Mouse (Mus musculus) midbrain, embryonic 11.5 days (tissue): Measurements from ENCODE around the gene Tmbim4. TPM values are rescaled to one million over a fixed set of nuclear protein-coding genes. Genes with fewer than 3 reads are reported as not detected.
A peak's percentile ranks its signal among the peaks of the same experiment; 100 is the strongest.

Experiments used
- ATAC-seq: fragments of 200-750 bp; cut with Nextera tagmentation; 2 replicates; pipeline ENCODE4 v1.8.0; 2017; ENCODE audit warnings: moderate TSS enrichment, moderate library complexity; ENCODE audit not compliant: low FRiP score
- DNase-seq: peaks from one replicate; pipeline ENCODE4 v3.0.0; 2015; ENCODE audit warnings: low spot score; ENCODE audit errors: missing footprints
- H3K27ac ChIP-seq: fragments of 300-500 bp; sonication (generic); 2 replicates; pipeline ENCODE4 v1.5.1; 2014; ENCODE audit warnings: low read depth, low read length
- H3K27me3 ChIP-seq: fragments of 300-500 bp; sonication (generic); 2 replicates; pipeline ENCODE4 v1.6.1; 2014; ENCODE audit warnings: mild to moderate bottlenecking, low read length, moderate library complexity, mixed read lengths; ENCODE audit not compliant: control insufficient read depth, insufficient read depth
- H3K36me3 ChIP-seq: fragments of 300-500 bp; sonication (generic); 2 replicates; pipeline ENCODE4 v1.6.1; 2014; ENCODE audit warnings: mild to moderate bottlenecking, low read length, moderate library complexity, mixed read lengths; ENCODE audit not compliant: control insufficient read depth, insufficient read depth
- H3K4me1 ChIP-seq: fragments of 300-500 bp; sonication (generic); 2 replicates; pipeline ENCODE4 v1.6.1; 2014; ENCODE audit warnings: low read length; ENCODE audit not compliant: control insufficient read depth, insufficient read depth
- H3K4me2 ChIP-seq: fragments of 300-500 bp; sonication (generic); 2 replicates; pipeline ENCODE4 v1.6.1; 2014; ENCODE audit warnings: mild to moderate bottlenecking, moderate library complexity
- H3K4me3 ChIP-seq: fragments of 300-500 bp; sonication (generic); 2 replicates; pipeline ENCODE4 v1.5.1; 2014; ENCODE audit warnings: low read depth, low read length
- H3K9ac ChIP-seq: fragments of 300-500 bp; sonication (generic); 2 replicates; pipeline ENCODE4 v1.6.1; 2014; ENCODE audit warnings: low read length
- H3K9me3 ChIP-seq: fragments of 300-500 bp; sonication (generic); 2 replicates; pipeline ENCODE4 v1.6.1; 2016; ENCODE audit warnings: low read length; ENCODE audit not compliant: control insufficient read depth
- WGBS: fragments of 180-500 bp; shearing (Covaris S2); extraction: QIAGEN DNeasy Blood & Tissue Kit; methylation state at CpG from one replicate; pipeline ENCODE4 v1.1.7; 2014; 5-methylcytosine and 5-hydroxymethylcytosine counted together
- polyA plus RNA-seq: library from polyadenylated mRNA; unstranded; fragments of >200 nt; fragmentation: Nextera tagmentation; extraction: Ambion mirVana; gene quantifications from 2 replicates; pipeline ENCODE4 v1.2.1, GENCODE M21; 2014

Tmbim4 gene
- polyA plus RNA-seq, 1 experiment from 2014 or later, result 88.4 TPM

- peak overlapping the region; percentile 51 for H3K4me2 ChIP-seq
- DNase-seq, result no peak
- H3K9ac ChIP-seq, result peak overlapping the region; percentile 51
- no peak overlapping the region; the same call in 1 of the 2 replicates for H3K27ac ChIP-seq
- peak; percentile 63; the same call in 1 of the 2 replicates for ATAC-seq
- WGBS, result 17% methylated on average over 10 of the region's 11 CpGs
- H3K27me3 ChIP-seq, result no peaks in the 10 kb centered on the region
- no peaks in the 10 kb centered on the region for H3K36me3 ChIP-seq
- peak overlapping the region; percentile 15 for H3K4me3 ChIP-seq
- no peaks in the 10 kb centered on the region for H3K9me3 ChIP-seq
- H3K4me1 ChIP-seq, result peaks cover 2% of the 10 kb centered on the region; the same call in 1 of the 2 replicates
Measured at GRCm38 (mm10) chr10:120271879-120272269, 70.5 kb downstream of the Tmbim4 start.

GRCm38 (mm10) chr10:120272270-120272883 is 71.0 kb downstream of the Tmbim4 start:
- peak overlapping the region; percentile 51 for H3K4me2 ChIP-seq
- H3K9me3 ChIP-seq, result no peaks in the 10 kb centered on the region
- WGBS, result 14% methylated on average over 19 of the region's 19 CpGs
- peak overlapping the region; percentile 51 for H3K9ac ChIP-seq
- H3K4me3 ChIP-seq, result peak overlapping the region; percentile 15
- DNase-seq (peak; percentile 95), ATAC-seq (peak; percentile 83)
- no peaks in the 10 kb centered on the region for H3K36me3 ChIP-seq
- H3K27me3 ChIP-seq, result no peaks in the 10 kb centered on the region
- peaks cover 2% of the 10 kb centered on the region; the same call in 1 of the 2 replicates for H3K4me1 ChIP-seq
- H3K27ac ChIP-seq, result no peak overlapping the region; the same call in 1 of the 2 replicates

GRCm38 (mm10) chr10:120273335-120273734 is 71.9 kb downstream of the Tmbim4 start:
- no peaks in the 10 kb centered on the region for H3K36me3 ChIP-seq
- 79% methylated on average over 7 of the region's 7 CpGs for WGBS
- no peaks in the 10 kb centered on the region for H3K27me3 ChIP-seq
- H3K4me2 ChIP-seq, result no peak overlapping the region
- peaks cover 2% of the 10 kb centered on the region; the same call in 1 of the 2 replicates for H3K4me1 ChIP-seq
- ATAC-seq, result no peak
- no peak overlapping the region for H3K27ac ChIP-seq
- DNase-seq, result no peak
- no peak overlapping the region for H3K4me3 ChIP-seq
- H3K9ac ChIP-seq, result no peak overlapping the region
- H3K9me3 ChIP-seq, result no peaks in the 10 kb centered on the region

Other genes with a start within 250 kb of the Tmbim4 start
- gene Helb, start 88.6 kb upstream of the Tmbim4 start, polyA plus RNA-seq, result 3.7 and 4.2 TPM in 2 replicates
- 0.72 and 1.2 TPM in 2 replicates for gene Irak3, start 540 bp downstream of the Tmbim4 start, polyA plus RNA-seq
- gene Llph, start 25.5 kb downstream of the Tmbim4 start, polyA plus RNA-seq, result 53.7 and 58.3 TPM in 2 replicates